Mouse (Mus musculus): ENCODE measurements around the gene Trip11. TPM values are rescaled to one million over a fixed set of nuclear protein-coding genes. Genes with fewer than 3 reads are reported as not detected.

Gene Trip11
- polyA plus RNA-seq, 1 experiment from 2014 or later = 20.5 TPM

DNA sequence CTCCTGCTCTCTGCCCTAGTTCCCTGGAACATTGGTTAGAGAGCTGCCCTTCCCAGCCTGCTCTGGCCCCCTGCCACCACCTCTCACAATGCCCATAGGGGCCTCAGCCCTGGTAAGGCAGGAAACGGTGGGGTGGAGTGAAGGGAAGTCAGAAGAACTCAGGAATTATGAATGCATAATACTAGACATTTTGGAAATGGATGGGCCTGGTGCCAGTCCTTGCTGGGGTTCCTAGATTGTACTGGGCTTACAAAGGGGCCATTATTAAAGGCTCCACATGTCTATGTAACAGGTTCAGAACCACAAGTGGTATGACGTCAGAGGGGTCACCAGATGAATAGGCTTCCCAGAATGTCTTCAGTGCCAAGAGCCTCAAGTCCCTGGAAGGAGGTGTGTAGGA is 105.7 kb downstream of the Trip11 start:
- Histone ChIP-seq H3K4me3 (no peak overlapping the region), H3K27ac (no peak overlapping the region), H3K9me3 (no peaks in the 10 kb centered on the region), H3K36me3 (no peaks in the 10 kb centered on the region), H3K27me3 (ENCODE audit: insufficient read depth, poor library complexity, severe bottlenecking) (no peaks in the 10 kb centered on the region), H3K4me1 (no peaks in the 10 kb centered on the region)
- DNase-seq (ENCODE audit: low spot score) = no peak
- 76% methylated on average over 2 of the region's 2 CpGs for WGBS

- no peak for DNase-seq (ENCODE audit: low spot score)
- 88% methylated on average over 3 of the region's 3 CpGs for WGBS
- H3K9me3 ChIP-seq = no peaks in the 10 kb centered on the region
Observed at GRCm38 (mm10) chr12:101802445-101802844, 110.6 kb downstream of the Trip11 start.

GRCm38 (mm10) chr12:101801744-101802143 is 111.3 kb downstream of the Trip11 start:
- no peak overlapping the region for H3K27ac ChIP-seq
- no peaks in the 10 kb centered on the region for H3K36me3 ChIP-seq
- H3K4me1 ChIP-seq = no peaks in the 10 kb centered on the region
- no peaks in the 10 kb centered on the region for H3K27me3 ChIP-seq (ENCODE audit: insufficient read depth, poor library complexity, severe bottlenecking)
- H3K4me3 ChIP-seq = no peak overlapping the region
- DNase-seq (ENCODE audit: low spot score) = no peak
- H3K9me3 ChIP-seq = no peaks in the 10 kb centered on the region
- 77% methylated on average over 5 of the region's 5 CpGs for WGBS

More at GRCm38 (mm10) chr12:101802445-101802844, 110.6 kb downstream of the Trip11 start:
- Histone ChIP-seq H3K27ac (no peak overlapping the region), H3K27me3 (ENCODE audit: insufficient read depth, poor library complexity, severe bottlenecking) (no peaks in the 10 kb centered on the region), H3K4me3 (no peak overlapping the region), H3K36me3 (no peaks in the 10 kb centered on the region), H3K4me1 (no peaks in the 10 kb centered on the region)

DNA sequence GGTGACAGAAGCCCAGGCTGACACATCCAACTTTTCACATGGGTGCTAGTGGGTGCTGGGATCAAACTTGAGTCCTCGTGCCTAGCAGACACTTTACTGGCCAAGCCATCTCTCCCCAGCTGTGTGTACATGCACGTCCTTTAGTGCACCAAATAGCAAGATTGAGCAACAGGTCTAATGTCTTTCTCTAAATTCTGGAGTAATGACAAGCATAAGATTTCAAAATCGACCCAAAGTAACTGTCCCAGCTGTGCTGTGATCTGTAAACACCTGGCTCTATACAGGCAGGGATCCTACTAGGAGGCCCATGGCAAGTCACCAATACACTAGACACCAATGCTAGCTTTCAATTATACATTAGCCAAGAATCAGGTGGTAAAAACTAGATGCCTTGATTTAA is 112.0 kb downstream of the Trip11 start:
- no peak overlapping the region for H3K27ac ChIP-seq
- DNase-seq (ENCODE audit: low spot score) = no peak
- H3K4me1 ChIP-seq = no peaks in the 10 kb centered on the region
- no peaks in the 10 kb centered on the region for H3K27me3 ChIP-seq (ENCODE audit: insufficient read depth, poor library complexity, severe bottlenecking)
- no peak overlapping the region for H3K4me3 ChIP-seq
- no peaks in the 10 kb centered on the region for H3K36me3 ChIP-seq
- H3K9me3 ChIP-seq = no peaks in the 10 kb centered on the region
- WGBS = 72% methylated on average over 3 of the region's 3 CpGs

DNA sequence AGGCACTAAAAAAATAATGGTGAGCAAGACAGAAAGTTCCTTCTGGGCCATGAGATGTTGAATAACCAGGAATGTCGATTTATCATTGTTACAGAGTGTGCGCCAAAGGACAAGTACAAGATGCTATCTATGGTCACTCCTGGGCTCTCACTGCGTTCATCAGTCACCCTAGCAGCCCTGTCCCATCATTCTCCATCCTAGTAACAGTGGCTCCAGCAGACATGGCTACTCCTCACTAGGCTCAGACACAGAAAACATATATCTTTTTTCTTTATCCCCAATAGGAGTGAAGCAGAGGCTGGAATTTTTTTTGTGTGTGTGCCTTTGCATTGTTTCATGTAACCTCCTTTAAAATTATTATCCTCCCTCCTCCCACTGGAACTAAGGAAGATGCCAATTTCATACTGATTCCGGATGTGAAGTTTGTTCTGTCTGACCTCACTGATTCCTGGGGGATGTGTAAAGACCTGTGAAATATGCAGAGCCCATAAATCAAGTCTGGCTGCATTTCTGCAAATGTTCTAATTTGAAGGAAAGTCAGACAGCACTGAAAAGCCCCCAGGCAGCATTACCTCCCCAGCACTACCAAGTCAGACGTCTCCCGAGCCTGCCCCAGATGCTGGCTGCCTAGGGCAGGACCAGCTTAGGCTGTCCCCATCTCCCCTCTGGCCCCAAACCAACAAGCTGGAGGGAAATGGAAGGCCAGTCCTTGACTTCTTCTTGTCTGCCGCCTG is 114.7 kb downstream of the Trip11 start:
- no peak for DNase-seq (ENCODE audit: low spot score)
- no peaks in the 10 kb centered on the region for H3K9me3 ChIP-seq
- H3K36me3 ChIP-seq = no peaks in the 10 kb centered on the region
- no peak overlapping the region for H3K4me3 ChIP-seq
- WGBS = 74% methylated on average over 7 of the region's 7 CpGs
- no peaks in the 10 kb centered on the region for H3K4me1 ChIP-seq
- H3K27ac ChIP-seq = no peak overlapping the region
- H3K27me3 ChIP-seq (ENCODE audit: insufficient read depth, poor library complexity, severe bottlenecking) = no peaks in the 10 kb centered on the region

DNA sequence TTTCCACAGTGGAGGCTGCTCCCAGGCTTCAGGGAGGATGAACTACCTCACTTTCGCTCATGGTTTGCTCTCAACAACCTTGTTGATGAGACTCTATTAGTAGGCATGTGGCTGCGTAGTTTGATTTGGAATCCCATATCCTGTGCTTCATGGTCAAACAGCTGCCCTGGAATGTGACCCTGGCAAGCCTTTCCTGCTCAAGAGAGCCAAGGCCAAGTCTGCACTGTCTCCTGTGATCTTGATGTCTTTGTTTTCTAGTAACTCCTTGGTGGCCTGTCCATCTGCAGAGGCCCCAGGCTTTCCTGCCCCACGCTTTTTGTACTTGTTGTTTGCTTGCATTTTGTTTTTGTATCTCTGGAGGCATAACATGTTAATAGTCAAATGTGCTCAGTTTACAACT is 118.6 kb downstream of the Trip11 start:
- Histone ChIP-seq H3K36me3 (no peaks in the 10 kb centered on the region), H3K9me3 (no peaks in the 10 kb centered on the region), H3K4me3 (no peak overlapping the region), H3K27me3 (ENCODE audit: insufficient read depth, poor library complexity, severe bottlenecking) (no peaks in the 10 kb centered on the region), H3K27ac (no peak overlapping the region), H3K4me1 (no peaks in the 10 kb centered on the region)
- WGBS = 71% methylated on average over 3 of the region's 3 CpGs
- DNase-seq (ENCODE audit: low spot score) = no peak

DNA sequence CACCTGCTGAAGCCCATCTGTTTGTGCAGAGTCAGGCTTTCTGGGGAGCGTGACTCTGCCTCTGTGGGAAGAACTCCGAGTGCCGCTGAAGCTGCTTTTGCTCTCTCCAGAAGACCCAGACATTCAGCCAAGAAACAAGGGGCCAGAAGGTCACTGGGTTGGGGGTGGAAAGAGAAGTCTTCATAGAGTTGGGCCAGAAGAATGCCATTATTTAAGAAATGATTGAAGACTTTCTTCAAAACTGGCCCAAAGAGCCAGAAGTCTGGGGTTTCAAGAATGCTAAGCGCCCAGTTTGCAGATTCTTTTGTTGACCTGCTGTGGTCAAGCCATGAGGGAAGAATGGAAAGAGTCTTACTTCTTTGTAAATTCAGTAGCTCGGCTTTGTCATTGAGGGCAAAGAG is 119.8 kb downstream of the Trip11 start:
- Histone ChIP-seq H3K4me1 (no peaks in the 10 kb centered on the region), H3K27ac (no peak overlapping the region), H3K4me3 (no peak overlapping the region), H3K9me3 (no peaks in the 10 kb centered on the region), H3K27me3 (ENCODE audit: insufficient read depth, poor library complexity, severe bottlenecking) (no peaks in the 10 kb centered on the region), H3K36me3 (no peaks in the 10 kb centered on the region)
- 82% methylated on average over 5 of the region's 5 CpGs for WGBS
- DNase-seq (ENCODE audit: low spot score) = no peak

GRCm38 (mm10) chr12:101792684-101793083 is 120.4 kb downstream of the Trip11 start:
- no peak overlapping the region for H3K27ac ChIP-seq
- no peaks in the 10 kb centered on the region for H3K36me3 ChIP-seq
- H3K9me3 ChIP-seq = no peaks in the 10 kb centered on the region
- H3K27me3 ChIP-seq (ENCODE audit: insufficient read depth, poor library complexity, severe bottlenecking) = no peaks in the 10 kb centered on the region
- no peak overlapping the region for H3K4me3 ChIP-seq
- DNase-seq (ENCODE audit: low spot score) = no peak
- no peaks in the 10 kb centered on the region for H3K4me1 ChIP-seq
- WGBS = 86% methylated on average over 4 of the region's 4 CpGs

GRCm38 (mm10) chr12:101789767-101790166 is 123.3 kb downstream of the Trip11 start:
- H3K9me3 ChIP-seq = no peaks in the 10 kb centered on the region
- no peaks in the 10 kb centered on the region for H3K27me3 ChIP-seq (ENCODE audit: insufficient read depth, poor library complexity, severe bottlenecking)
- no peaks in the 10 kb centered on the region for H3K36me3 ChIP-seq
- H3K4me3 ChIP-seq = no peak overlapping the region
- no peaks in the 10 kb centered on the region for H3K4me1 ChIP-seq
- no peak overlapping the region for H3K27ac ChIP-seq
- DNase-seq (ENCODE audit: low spot score) = no peak
- 87% methylated on average over 3 of the region's 3 CpGs for WGBS

GRCm38 (mm10) chr12:101789250-101789649 is 123.8 kb downstream of the Trip11 start:
- no peaks in the 10 kb centered on the region for H3K9me3 ChIP-seq
- DNase-seq (ENCODE audit: low spot score) = no peak
- H3K27ac ChIP-seq = no peak overlapping the region
- H3K36me3 ChIP-seq = no peaks in the 10 kb centered on the region
- no peaks in the 10 kb centered on the region for H3K27me3 ChIP-seq (ENCODE audit: insufficient read depth, poor library complexity, severe bottlenecking)
- WGBS = 81% methylated on average over 3 of the region's 3 CpGs
- H3K4me3 ChIP-seq = no peak overlapping the region
- H3K4me1 ChIP-seq = no peaks in the 10 kb centered on the region

Other genes with a start within 250 kb of the Trip11 start
- gene Tc2n, start 194.7 kb downstream of the Trip11 start, polyA plus RNA-seq (2016; fragmentation: Nextera tagmentation; extraction: Ambion mirVana) = 0.08 and 0.17 TPM in 2 replicates
- gene Fbln5, start 94.2 kb downstream of the Trip11 start, polyA plus RNA-seq (2016; fragmentation: Nextera tagmentation; extraction: Ambion mirVana) = 4.1 and 7.9 TPM in 2 replicates
- 8.1 and 8.4 TPM in 2 replicates for gene Atxn3, start 45.0 kb upstream of the Trip11 start, polyA plus RNA-seq (2016; fragmentation: Nextera tagmentation; extraction: Ambion mirVana)
- gene Cpsf2, start 62.7 kb upstream of the Trip11 start, polyA plus RNA-seq (2016; fragmentation: Nextera tagmentation; extraction: Ambion mirVana) = 27.5 and 29.0 TPM in 2 replicates
- gene Slc24a4, start 215.5 kb upstream of the Trip11 start, polyA plus RNA-seq (2016; fragmentation: Nextera tagmentation; extraction: Ambion mirVana) = 1.9 and 3.7 TPM in 2 replicates

Data from heart, embryonic 10.5 days (tissue).